Mouse (Mus musculus) forebrain, embryonic 14.5 days (tissue): ENCODE measurements at regions not wholly inside any gene's neighbourhood (a gene's known extent, or its start where the extent isn't known, plus 50 kb on each side); places are given as distances from the start of the nearest gene placed in this dataset.

Experiments
- ATAC-seq: fragments of 200-750 bp; cut with Nextera tagmentation; 2 replicates; pipeline ENCODE4 v1.8.0; 2017; ENCODE audit warnings: mild to moderate bottlenecking, moderate library complexity
- DNase-seq: peaks from one replicate; pipeline ENCODE4 v3.0.0-alpha.2; 2015; ENCODE audit warnings: low spot score
- H3K27ac ChIP-seq: fragments of 300-500 bp; sonication (generic); 2 replicates; pipeline ENCODE4 v1.5.1; 2014; ENCODE audit warnings: low read depth, mild to moderate bottlenecking, control low read depth, low read length, moderate library complexity
- H3K27me3 ChIP-seq: fragments of 300-500 bp; sonication (generic); replicated peaks from 2 replicates; pipeline ENCODE4 v1.6.1; 2014; ENCODE audit warnings: low read length, control low read depth, mixed read lengths; ENCODE audit not compliant: control insufficient read depth, insufficient read depth
- H3K36me3 ChIP-seq: fragments of 300-500 bp; sonication (generic); 2 replicates; pipeline ENCODE4 v1.6.1; 2014; ENCODE audit warnings: low read length, control low read depth; ENCODE audit not compliant: control insufficient read depth, insufficient read depth
- H3K4me1 ChIP-seq: fragments of 300-500 bp; sonication (generic); 2 replicates; pipeline ENCODE4 v1.6.1; 2014; ENCODE audit warnings: antibody characterized with exemption, low read length, control low read depth; ENCODE audit not compliant: control insufficient read depth, insufficient read depth
- H3K4me2 ChIP-seq: fragments of 300-500 bp; sonication (generic); 2 replicates; pipeline ENCODE4 v1.6.1; 2014; ENCODE audit warnings: mild to moderate bottlenecking, control low read depth, low read length
- H3K4me3 ChIP-seq: fragments of 300-500 bp; sonication (generic); 2 replicates; pipeline ENCODE4 v1.5.1; 2014; ENCODE audit warnings: low read depth, low read length, control low read depth
- H3K9ac ChIP-seq: fragments of 300-500 bp; sonication (generic); 2 replicates; pipeline ENCODE4 v1.6.1; 2014; ENCODE audit warnings: mild to moderate bottlenecking, low read length, control low read depth, moderate library complexity
- H3K9me3 ChIP-seq: fragments of 300-500 bp; sonication (generic); replicated peaks from 2 replicates; pipeline ENCODE4 v1.6.1; 2016; ENCODE audit warnings: low read length, control low read depth, mixed read lengths; ENCODE audit not compliant: control insufficient read depth
- WGBS: fragments of 180-500 bp; shearing (Covaris S2); extraction: QIAGEN DNeasy Blood & Tissue Kit; methylation state at CpG from one replicate; pipeline ENCODE4 v1.1.7; 2014; 5-methylcytosine and 5-hydroxymethylcytosine counted together

GRCm38 (mm10) chr13:28697796-28698678, 255.5 kb downstream of the Sox4 start:
- Histone ChIP-seq H3K27me3 (no peaks in the 10 kb centered on the region), H3K36me3 (no peaks in the 10 kb centered on the region), H3K9ac (no peak overlapping the region), H3K4me2 (no peak overlapping the region), H3K4me3 (no peak overlapping the region), H3K4me1 (peaks cover 9% of the 10 kb centered on the region; the same call in 1 of the 2 replicates), H3K9me3 (no peaks in the 10 kb centered on the region), H3K27ac (peak overlapping the region; percentile 5; the same call in 1 of the 2 replicates)
- ATAC-seq (peak; percentile 38; the same call in 1 of the 2 replicates), DNase-seq (no peak)
- WGBS = 31% methylated on average over 12 of the region's 12 CpGs

DNA sequence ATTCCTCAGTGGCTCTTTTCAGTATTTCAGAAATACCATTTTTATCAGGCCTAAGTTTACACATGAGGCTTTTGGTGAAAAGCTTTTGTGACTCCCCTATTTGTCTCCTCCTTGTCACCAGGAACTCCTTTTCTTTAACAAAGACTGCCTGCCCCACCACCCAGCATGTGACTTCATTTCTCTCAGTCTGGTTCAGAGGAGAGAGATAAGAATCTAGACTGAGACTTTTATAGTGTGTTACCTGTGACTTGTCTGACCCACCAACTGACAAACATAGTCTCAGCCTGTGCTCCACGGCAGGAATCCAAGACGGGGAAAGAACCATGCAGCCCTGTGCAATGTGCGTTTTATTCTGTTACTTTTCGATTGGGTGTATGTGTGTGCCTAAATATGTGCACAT, 260.4 kb downstream of the Sox4 start:
- H3K4me3 ChIP-seq = no peak overlapping the region
- peaks cover 15% of the 10 kb centered on the region for H3K4me1 ChIP-seq
- no peak for ATAC-seq
- no peaks in the 10 kb centered on the region for H3K27me3 ChIP-seq
- WGBS = 45% methylated on average over 4 of the region's 4 CpGs
- no peaks in the 10 kb centered on the region for H3K36me3 ChIP-seq
- DNase-seq = no peak
- no peaks in the 10 kb centered on the region for H3K9me3 ChIP-seq
- H3K9ac ChIP-seq = no peak overlapping the region
- H3K27ac ChIP-seq = no peak overlapping the region
- H3K4me2 ChIP-seq = no peak overlapping the region

- Histone ChIP-seq H3K9me3 (no peaks in the 10 kb centered on the region), H3K4me3 (no peak overlapping the region), H3K27me3 (no peaks in the 10 kb centered on the region), H3K27ac (no peak overlapping the region), H3K9ac (no peak overlapping the region), H3K36me3 (no peaks in the 10 kb centered on the region), H3K4me2 (no peak overlapping the region), H3K4me1 (peaks cover 10% of the 10 kb centered on the region)
- ATAC-seq (no peak), DNase-seq (no peak)
- 71% methylated on average over 5 of the region's 5 CpGs for WGBS
These were observed 260.9 kb downstream of the Sox4 start for GRCm38 (mm10) chr13:28692587-28692986.

DNA sequence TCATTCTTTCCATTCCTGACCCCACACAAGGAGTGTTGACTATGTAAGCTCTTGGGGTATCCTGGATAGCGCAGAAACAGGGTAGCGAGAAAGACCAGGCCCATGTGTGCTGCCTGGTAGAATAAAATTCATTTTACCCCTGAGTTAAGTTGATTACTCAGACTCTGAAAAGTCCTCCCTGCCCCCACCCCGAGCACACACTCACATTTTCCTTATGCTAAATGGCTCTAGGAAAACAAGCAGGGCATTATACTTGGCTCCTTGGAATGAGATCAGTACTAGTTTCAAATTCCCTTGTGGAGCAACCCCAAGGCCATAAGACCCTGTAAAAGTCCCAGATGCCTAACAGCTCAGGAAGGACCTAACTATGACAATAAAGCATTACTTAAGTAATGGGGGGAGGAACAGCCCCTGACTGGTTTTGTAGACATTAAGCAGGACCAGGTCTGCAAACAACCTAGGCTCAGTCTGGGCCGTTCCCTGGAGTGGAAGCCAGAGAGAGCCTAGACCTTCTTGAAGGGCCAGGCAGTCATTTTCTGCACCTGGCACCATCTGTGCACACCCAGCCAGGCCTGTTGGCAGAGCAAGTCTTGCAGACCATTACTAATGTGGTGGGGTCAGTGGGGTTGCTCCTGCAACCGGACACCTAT, 262.9 kb downstream of the Sox4 start:
- ATAC-seq (peak; percentile 89), DNase-seq (peak; percentile 85)
- H3K4me3 ChIP-seq = no peak overlapping the region
- peak overlapping the region; percentile 68 for H3K27ac ChIP-seq
- no peak overlapping the region for H3K4me2 ChIP-seq
- H3K9ac ChIP-seq = no peak overlapping the region
- no peaks in the 10 kb centered on the region for H3K36me3 ChIP-seq
- 27% methylated on average over 5 of the region's 5 CpGs for WGBS
- peaks cover 10% of the 10 kb centered on the region; the same call in 1 of the 2 replicates for H3K4me1 ChIP-seq
- H3K27me3 ChIP-seq = no peaks in the 10 kb centered on the region
- no peaks in the 10 kb centered on the region for H3K9me3 ChIP-seq

- Histone ChIP-seq H3K27ac (no peak overlapping the region), H3K27me3 (no peaks in the 10 kb centered on the region), H3K36me3 (no peaks in the 10 kb centered on the region), H3K9ac (no peak overlapping the region), H3K4me1 (peaks cover 7% of the 10 kb centered on the region; the same call in 1 of the 2 replicates), H3K4me2 (no peak overlapping the region), H3K4me3 (no peak overlapping the region), H3K9me3 (no peaks in the 10 kb centered on the region)
- 96% methylated on average over 1 of the region's 1 CpGs for WGBS
- DNase-seq (no peak), ATAC-seq (no peak)
These were observed 265.7 kb downstream of the Sox4 start for GRCm38 (mm10) chr13:28687838-28688237.

DNA sequence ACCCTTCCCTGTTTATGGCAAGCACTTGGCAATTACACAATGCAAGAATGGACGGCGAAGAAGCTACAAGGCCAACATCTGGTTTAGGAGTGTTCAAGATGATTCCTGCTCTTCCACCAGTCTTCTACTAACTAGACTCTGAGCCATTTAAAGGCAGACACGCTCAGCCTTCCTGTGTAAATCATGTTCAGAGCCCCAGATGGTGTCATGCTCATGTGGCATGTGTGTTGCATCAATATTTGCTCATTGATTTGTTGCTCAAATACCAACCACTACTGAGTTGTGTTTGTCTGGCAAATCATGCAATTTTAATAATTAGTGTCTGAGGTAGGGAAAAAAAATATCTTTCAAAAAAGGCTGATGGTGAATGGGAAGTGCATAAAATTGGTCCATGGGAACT, 269.2 kb downstream of the Sox4 start:
- H3K4me1 ChIP-seq = no peaks in the 10 kb centered on the region
- DNase-seq = peak; percentile 51

DNA sequence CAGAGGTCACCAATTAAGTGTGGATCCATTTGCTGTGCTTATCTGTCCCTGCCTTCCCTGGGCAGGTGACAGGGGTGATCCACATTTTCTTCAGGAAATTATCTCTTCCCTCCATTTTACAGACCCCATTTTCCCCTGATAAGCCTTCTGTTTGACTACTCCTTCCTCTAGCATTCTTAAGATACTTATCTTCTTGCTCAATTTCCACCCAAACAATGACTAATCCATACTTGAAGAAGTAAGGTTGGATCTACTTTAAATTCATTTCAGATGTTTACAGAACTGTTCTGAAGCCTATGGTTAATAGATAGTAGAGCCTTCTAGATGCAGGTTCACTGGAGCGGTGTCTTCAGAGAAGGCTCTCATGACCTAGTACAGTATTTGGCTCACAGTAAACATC, 273.2 kb downstream of the Sox4 start:
- ATAC-seq = no peak
- no peak for DNase-seq
- Histone ChIP-seq H3K27me3 (no peaks in the 10 kb centered on the region), H3K9me3 (no peaks in the 10 kb centered on the region), H3K9ac (no peak overlapping the region), H3K4me3 (no peak overlapping the region), H3K4me1 (no peaks in the 10 kb centered on the region), H3K4me2 (no peak overlapping the region), H3K27ac (no peak overlapping the region), H3K36me3 (no peaks in the 10 kb centered on the region)
- WGBS = 96% methylated on average over 1 of the region's 1 CpGs

More for the DNA sequence above, 269.2 kb downstream of the Sox4 start:
- ATAC-seq = no peak
- no peak overlapping the region for H3K9ac ChIP-seq
- H3K27me3 ChIP-seq = no peaks in the 10 kb centered on the region
- no peaks in the 10 kb centered on the region for H3K9me3 ChIP-seq
- 87% methylated on average over 3 of the region's 3 CpGs for WGBS
- H3K36me3 ChIP-seq = no peaks in the 10 kb centered on the region
- H3K4me2 ChIP-seq = no peak overlapping the region
- no peak overlapping the region for H3K27ac ChIP-seq
- H3K4me3 ChIP-seq = no peak overlapping the region

- Histone ChIP-seq H3K9ac (no peak overlapping the region), H3K4me2 (no peak overlapping the region), H3K27me3 (no peaks in the 10 kb centered on the region), H3K4me1 (0 out of 2 replicates have a peak, but pooled peaks cover 4% of the 10 kb centered on the region), H3K4me3 (no peak overlapping the region), H3K27ac (no peak overlapping the region), H3K36me3 (no peaks in the 10 kb centered on the region), H3K9me3 (no peaks in the 10 kb centered on the region)
- DNase-seq = peak; percentile 59
- 42% methylated on average over 3 of the region's 3 CpGs for WGBS
- ATAC-seq = 0 out of 2 replicates have a peak, but pooled peaks have one; percentile 26
These were observed 279.9 kb downstream of the Sox4 start for GRCm38 (mm10) chr13:28673622-28674021.

DNA sequence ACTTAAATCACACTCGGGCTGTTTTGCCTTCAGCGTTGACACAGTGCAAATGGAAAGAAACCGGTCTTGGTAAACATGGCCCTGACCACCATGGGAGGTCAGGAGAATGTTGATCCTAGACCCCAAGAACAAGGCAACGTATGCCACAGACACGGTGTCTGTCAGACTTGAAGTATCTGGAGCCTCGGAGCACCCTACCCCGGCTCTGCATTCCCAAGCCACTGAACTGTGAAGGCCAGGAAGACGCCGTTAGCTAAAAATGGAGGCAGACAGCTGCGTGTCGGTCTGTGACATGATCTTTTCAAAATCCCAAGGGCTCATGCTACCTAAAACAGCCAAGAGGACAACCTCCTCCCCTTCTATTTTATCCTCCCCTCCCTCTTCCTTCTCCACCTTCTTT, 282.0 kb downstream of the Sox4 start:
- 83% methylated on average over 11 of the region's 11 CpGs for WGBS
- no peak overlapping the region for H3K4me3 ChIP-seq
- no peak overlapping the region for H3K27ac ChIP-seq
- no peak for ATAC-seq
- no peak for DNase-seq
- no peak overlapping the region for H3K9ac ChIP-seq
- no peak overlapping the region for H3K4me2 ChIP-seq
- 0 out of 2 replicates have a peak, but pooled peaks cover 4% of the 10 kb centered on the region for H3K4me1 ChIP-seq
- no peaks in the 10 kb centered on the region for H3K9me3 ChIP-seq
- no peaks in the 10 kb centered on the region for H3K36me3 ChIP-seq
- no peaks in the 10 kb centered on the region for H3K27me3 ChIP-seq
